Mouse (Mus musculus) C2C12 (cell line): ENCODE results near the gene Depdc5. TPM values are rescaled to one million over a fixed set of nuclear protein-coding genes. Genes with fewer than 3 reads are reported as not detected.

Source experiments
- H3K27me3 ChIP-seq: one replicate; pipeline ENCODE4 v1.6.1; 2011; ENCODE audit not compliant: control insufficient read depth, insufficient read depth, insufficient read length
- H3K36me3 ChIP-seq: one replicate; pipeline ENCODE4 v1.6.1; 2011; ENCODE audit not compliant: control insufficient read depth, insufficient read depth
- H3K4me3 ChIP-seq: one replicate; pipeline ENCODE4 v1.5.1; 2011; ENCODE audit warnings: mild to moderate bottlenecking, control low read depth; ENCODE audit not compliant: poor library complexity, insufficient read depth, severe bottlenecking
- H3K79me2 ChIP-seq: one replicate; pipeline ENCODE4 v1.6.1; 2011; ENCODE audit not compliant: control insufficient read depth, insufficient read depth
- H3K79me3 ChIP-seq: one replicate; pipeline ENCODE4 v1.6.1; 2011; ENCODE audit warnings: low read depth, control low read depth
- H3ac ChIP-seq: one replicate; pipeline ENCODE3; 2011; ENCODE audit warnings: low read depth; ENCODE audit not compliant: control insufficient read depth, insufficient read length
- CEBPB ChIP-seq: IDR thresholded peaks from one replicate; pipeline ENCODE4 v1.6.1; 2011; ENCODE audit warnings: low read depth, mild to moderate bottlenecking, control low read depth, moderate library complexity
- CTCF ChIP-seq: IDR thresholded peaks from one replicate; pipeline ENCODE4 v1.5.1; 2011; ENCODE audit not compliant: control insufficient read depth, insufficient read depth, insufficient read length
- FOSL1 ChIP-seq: IDR thresholded peaks from one replicate; pipeline ENCODE4 v1.8.0; 2011; ENCODE audit warnings: mild to moderate bottlenecking, low read length; ENCODE audit not compliant: poor library complexity, insufficient read depth, severe bottlenecking
- MAX ChIP-seq: IDR thresholded peaks from one replicate; pipeline ENCODE4 v1.6.1; 2011; ENCODE audit warnings: mild to moderate bottlenecking, control low read depth
- MYOD1 ChIP-seq: IDR thresholded peaks from one replicate; pipeline ENCODE4 v1.6.1; 2011; ENCODE audit warnings: low read depth; ENCODE audit not compliant: control insufficient read depth, insufficient read length
- MYOG ChIP-seq: IDR thresholded peaks from one replicate; pipeline ENCODE4 v1.6.1; 2011; ENCODE audit not compliant: control insufficient read depth, insufficient read length; ENCODE audit errors: extremely low read depth
- USF1 ChIP-seq: IDR thresholded peaks from one replicate; pipeline ENCODE4 v1.6.1; 2011; ENCODE audit warnings: low read depth, mild to moderate bottlenecking, control low read depth, moderate library complexity
- polyA plus RNA-seq: library from polyadenylated mRNA; unstranded; fragments of >200 nt; fragmentation: generic; extraction: Trizol; gene quantifications from one replicate; pipeline ENCODE4 v1.2.1, GENCODE M21; 2012; ENCODE audit warnings: missing spikeins

The Depdc5 gene
- polyA plus RNA-seq, 1 experiment: 11.6 TPM

DNA sequence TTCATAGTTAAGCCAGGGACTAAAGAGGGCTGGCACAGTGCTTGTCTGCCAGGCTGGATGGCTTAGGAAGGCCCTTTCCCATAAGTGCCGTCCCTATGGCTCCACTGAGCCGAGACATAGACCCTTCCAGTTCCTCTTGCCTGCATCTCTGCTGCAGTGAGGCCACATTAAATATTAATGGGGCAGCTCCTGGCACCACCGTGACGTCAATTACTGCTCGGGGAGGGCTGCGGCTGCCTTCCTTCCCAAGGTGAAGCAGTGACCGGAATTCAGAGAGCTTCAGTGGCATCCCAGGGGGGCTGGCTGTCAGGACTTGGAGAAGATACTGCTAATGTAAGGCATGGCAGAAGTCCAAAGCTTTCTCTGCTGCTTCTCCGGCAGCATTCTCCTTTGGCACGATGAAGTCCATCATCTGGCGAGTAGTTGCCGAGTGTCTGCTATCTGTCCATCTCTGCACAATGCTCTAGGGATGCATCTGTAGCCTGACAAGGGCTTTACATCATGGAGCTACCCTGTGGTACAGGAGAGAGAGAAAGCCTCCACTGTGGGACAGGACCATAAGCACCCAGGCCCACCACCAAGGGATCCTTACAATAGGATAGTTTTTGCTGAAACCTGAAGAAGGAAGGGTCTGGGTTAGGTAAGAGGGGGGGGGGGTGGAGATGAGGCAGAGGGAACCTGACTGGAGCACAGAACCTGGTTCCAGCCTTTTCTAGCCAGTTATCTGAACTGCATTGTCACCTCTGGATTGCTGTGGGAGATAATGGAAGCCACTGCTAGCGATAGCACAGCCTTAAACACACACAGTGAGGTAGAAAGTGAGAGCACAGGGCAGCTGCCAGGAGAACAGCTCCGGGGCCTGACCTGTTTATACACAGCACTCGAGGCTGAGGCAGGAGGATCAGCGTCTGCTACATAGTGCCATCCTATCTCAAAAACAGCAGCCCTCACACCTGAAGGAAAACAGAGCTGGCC is 147.9 kb downstream of the Depdc5 start:
- H3K79me3 ChIP-seq: no peaks in the 10 kb centered on the region
- H3K79me2 ChIP-seq: no peaks in the 10 kb centered on the region
- peaks cover 8% of the 10 kb centered on the region for H3K27me3 ChIP-seq
- H3ac ChIP-seq: no peak overlapping the region
- H3K4me3 ChIP-seq: no peak overlapping the region
- no peaks in the 10 kb centered on the region for H3K36me3 ChIP-seq
- TF ChIP-seq MYOG (no peak), MYOD1 (no peak), USF1 (no peak), CTCF (no peak), MAX (no peak), CEBPB (no peak), FOSL1 (no peak)

DNA sequence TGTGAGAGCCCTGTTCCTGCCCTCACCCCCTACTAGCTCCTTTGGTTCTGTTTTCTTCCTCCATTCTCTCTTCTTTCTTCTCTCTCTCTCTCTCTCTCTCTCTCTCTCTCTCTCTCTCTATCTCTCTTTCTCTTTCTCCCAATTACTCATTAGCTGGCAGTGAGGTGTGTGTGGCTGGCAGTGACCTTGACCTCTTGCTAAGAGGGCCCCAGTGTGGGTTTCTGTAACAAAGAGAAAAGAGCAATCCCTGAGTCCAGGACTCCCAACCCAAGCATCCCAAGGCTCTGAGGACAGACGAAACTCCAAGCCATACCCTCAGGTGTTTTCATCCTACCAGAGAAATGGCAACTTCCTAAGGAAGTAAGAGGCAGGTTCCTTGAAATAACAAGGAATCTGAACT is 150.6 kb downstream of the Depdc5 start:
- H3K27me3 ChIP-seq: peaks cover 8% of the 10 kb centered on the region
- no peaks in the 10 kb centered on the region for H3K36me3 ChIP-seq
- TF ChIP-seq CEBPB (no peak), CTCF (no peak), FOSL1 (no peak), MAX (no peak), USF1 (no peak), MYOD1 (no peak), MYOG (no peak)
- H3ac ChIP-seq: no peak overlapping the region
- no peaks in the 10 kb centered on the region for H3K79me3 ChIP-seq
- peaks cover 2% of the 10 kb centered on the region for H3K79me2 ChIP-seq
- no peak overlapping the region for H3K4me3 ChIP-seq

DNA sequence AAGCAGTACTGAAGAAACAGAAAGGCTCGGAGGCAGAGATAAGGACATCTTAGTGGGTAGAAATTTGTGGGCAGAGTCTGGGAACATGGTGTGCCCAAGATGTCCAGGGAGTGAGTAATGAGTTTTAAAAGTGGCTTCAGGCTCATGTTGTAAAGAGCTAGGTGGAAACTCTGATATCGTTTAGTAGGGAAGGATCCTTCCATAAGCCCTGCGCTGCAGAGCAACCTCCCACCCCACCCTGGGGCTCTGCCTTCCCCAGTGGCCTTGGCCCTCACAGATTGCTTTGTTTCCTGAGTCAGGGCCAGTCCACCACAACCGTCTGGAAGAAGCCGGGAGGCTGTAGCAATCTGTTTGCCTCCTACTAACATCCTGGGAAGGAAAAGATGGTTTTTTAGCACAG is 152.1 kb downstream of the Depdc5 start:
- peaks cover 2% of the 10 kb centered on the region for H3K36me3 ChIP-seq
- TF ChIP-seq MYOD1 (no peak), CTCF (no peak), FOSL1 (no peak), CEBPB (no peak), USF1 (no peak), MAX (no peak)
- H3ac ChIP-seq: no peak overlapping the region
- peaks cover 17% of the 10 kb centered on the region for H3K79me2 ChIP-seq
- peaks cover 8% of the 10 kb centered on the region for H3K27me3 ChIP-seq
- H3K4me3 ChIP-seq: no peak overlapping the region
- peaks cover 14% of the 10 kb centered on the region for H3K79me3 ChIP-seq

DNA sequence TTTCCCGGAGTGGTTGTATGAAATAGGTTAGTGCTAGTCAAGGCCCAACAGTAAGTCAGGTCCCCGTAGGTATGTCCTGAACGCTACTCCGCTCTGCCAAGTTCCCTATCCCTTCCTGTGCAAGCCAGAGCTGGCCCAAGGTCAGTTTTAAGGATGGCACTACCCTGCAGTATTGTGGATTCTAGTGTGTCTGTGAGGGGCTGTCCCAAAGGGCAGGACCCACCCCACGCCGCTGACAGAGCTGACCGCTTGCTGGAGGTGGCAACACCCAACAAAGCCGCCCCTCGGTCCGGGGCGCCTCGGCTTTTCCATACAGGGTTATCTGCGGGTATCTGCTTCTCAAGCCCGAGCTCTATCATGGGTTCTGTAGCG is 154.7 kb downstream of the Depdc5 start:
- Histone ChIP-seq H3K79me2 (peaks cover 42% of the 10 kb centered on the region), H3ac (peak overlapping the region; percentile 74), H3K36me3 (peaks cover 27% of the 10 kb centered on the region), H3K4me3 (peak overlapping the region; percentile 93), H3K27me3 (no peaks in the 10 kb centered on the region), H3K79me3 (peaks cover 40% of the 10 kb centered on the region)
- no peak for TF ChIP-seq USF1
- TF ChIP-seq FOSL1: no peak
- TF ChIP-seq MAX: no peak

DNA sequence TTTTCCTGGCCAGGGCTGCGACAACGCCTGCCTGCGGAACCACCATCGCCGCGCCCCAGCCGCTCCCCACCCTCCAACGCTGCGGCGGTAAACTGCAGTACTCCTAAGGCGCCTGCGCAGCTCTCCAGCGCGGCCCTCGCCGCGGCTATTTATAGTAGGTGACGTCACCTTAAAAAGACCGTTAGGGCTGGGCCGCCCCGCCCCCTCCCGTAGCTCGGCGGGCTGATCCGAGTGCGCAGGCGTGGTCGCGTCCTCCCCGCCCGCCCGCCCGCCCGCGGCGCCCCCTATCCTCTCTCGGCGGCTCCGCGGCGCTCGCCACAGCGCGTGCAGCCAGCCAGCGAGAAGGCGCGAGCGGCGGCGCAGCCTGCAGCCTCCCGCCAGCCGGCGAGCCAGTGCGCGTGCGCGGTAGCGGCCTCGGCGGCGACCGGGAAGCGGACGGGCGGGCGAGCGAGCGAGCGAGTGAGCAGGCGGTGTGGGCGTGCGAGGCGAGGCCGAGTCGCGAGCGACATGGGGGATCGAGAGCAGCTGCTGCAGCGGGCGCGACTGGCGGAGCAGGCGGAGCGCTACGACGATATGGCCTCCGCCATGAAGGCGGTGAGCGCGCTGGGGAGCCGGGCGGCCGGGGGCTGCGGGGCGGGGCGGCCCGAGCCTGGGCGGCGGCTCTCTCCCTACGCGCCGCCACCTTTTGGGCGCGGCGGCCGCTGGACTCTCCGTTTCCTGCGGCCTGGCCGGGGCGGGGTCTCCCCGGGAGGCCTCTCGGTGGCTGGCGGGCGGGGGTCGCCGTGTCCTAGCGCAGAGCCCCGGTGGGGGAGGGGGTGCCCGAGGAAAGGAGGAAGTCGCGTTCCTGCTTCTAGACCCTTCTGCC is 155.3 kb downstream of the Depdc5 start, which contains the start of gene Ywhah:
Gene Ywhah, plus strand, starts transcription at position 256 of the 865 bp plus-strand sequence.
- H3K36me3 ChIP-seq: peaks cover 33% of the 10 kb centered on the region
- no peaks in the 10 kb centered on the region for H3K27me3 ChIP-seq
- H3K4me3 ChIP-seq: peak within 1 kb of the TSS; percentile 93
- H3K79me3 ChIP-seq: peaks cover 46% of the 10 kb centered on the region
- H3ac ChIP-seq: peak within 1 kb of the TSS; percentile 86
- peaks cover 49% of the 10 kb centered on the region for H3K79me2 ChIP-seq
- TF ChIP-seq MYOD1 (no peak), MAX (peak; percentile 68)
